Mouse (Mus musculus): ENCODE results near the gene Slc26a1. TPM values are rescaled to one million over a fixed set of nuclear protein-coding genes. Genes with fewer than 3 reads are reported as not detected.
"Not testable (repeated sequence)": the region's sequence is repeated elsewhere in the genome, so short reads cannot be mapped to it uniquely, and the experiment has no call there.

Gene Slc26a1
- total RNA-seq, 2 experiments from 2014 or later = 1.7 to 4.6 TPM

GRCm38 (mm10) chr5:108659698-108660631 is 15.4 kb downstream of the Slc26a1 start, which contains the start of gene Idua:
Gene Idua, plus strand, starts transcription at chr5:108660331.
- peak; percentile 52 for ATAC-seq (replicated peaks; ENCODE audit: low FRiP score, poor library complexity, severe bottlenecking)

GRCm38 (mm10) chr5:108658611-108659010 is 16.8 kb downstream of the Slc26a1 start:
- no peak for ATAC-seq (replicated peaks; ENCODE audit: low FRiP score, poor library complexity, severe bottlenecking)

GRCm38 (mm10) chr5:108657406-108657805 is 18.0 kb downstream of the Slc26a1 start:
- no peak for ATAC-seq (replicated peaks; ENCODE audit: low FRiP score, poor library complexity, severe bottlenecking)

DNA sequence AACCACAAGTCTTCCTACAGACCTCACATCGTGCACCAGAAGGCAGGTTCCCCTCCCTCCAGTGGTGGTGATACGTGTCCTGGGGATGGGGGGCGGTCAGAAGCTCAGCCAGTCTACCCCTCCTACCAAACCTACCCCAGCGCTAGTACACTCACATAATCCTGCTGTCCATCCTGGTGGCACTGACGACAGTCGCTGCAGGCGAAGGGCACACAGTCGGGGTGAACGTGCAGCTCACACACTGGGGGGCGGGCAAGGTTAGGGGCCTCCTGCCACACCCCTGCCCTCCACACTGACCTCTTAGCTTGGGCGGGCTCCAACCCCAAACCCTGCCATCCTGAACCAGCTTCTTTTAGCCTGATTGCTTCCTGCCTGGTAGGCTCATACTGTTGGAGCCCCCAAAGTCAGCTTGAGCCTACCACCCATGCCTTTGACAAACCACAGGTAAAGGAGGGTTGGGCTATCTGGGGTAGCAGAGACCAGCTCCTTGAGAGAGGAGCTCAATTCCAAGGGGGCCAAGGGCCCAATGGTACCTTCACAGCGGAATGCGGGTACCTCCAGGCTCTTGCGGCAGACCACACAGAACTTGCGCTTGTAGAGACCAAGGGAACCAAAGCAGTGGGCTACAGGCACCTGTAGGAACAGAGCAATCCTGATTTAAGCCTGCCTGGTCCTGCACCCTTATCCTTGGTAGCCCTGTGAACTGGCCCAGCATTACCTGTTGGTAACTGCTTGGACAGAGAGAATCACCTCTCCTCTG is 19.3 kb downstream of the Slc26a1 start:
- ATAC-seq (replicated peaks; ENCODE audit: low FRiP score, poor library complexity, severe bottlenecking) = no peak

- ATAC-seq (replicated peaks; ENCODE audit: low FRiP score, poor library complexity, severe bottlenecking) = no peak
Measured at GRCm38 (mm10) chr5:108655381-108655780, 20.0 kb downstream of the Slc26a1 start.

GRCm38 (mm10) chr5:108654444-108654990 is 20.9 kb downstream of the Slc26a1 start:
- no peak for ATAC-seq (replicated peaks; ENCODE audit: low FRiP score, poor library complexity, severe bottlenecking)

- no peak for ATAC-seq (replicated peaks; ENCODE audit: low FRiP score, poor library complexity, severe bottlenecking)
Measured at GRCm38 (mm10) chr5:108653341-108653740, 22.0 kb downstream of the Slc26a1 start.

GRCm38 (mm10) chr5:108651823-108652222 is 23.5 kb downstream of the Slc26a1 start:
- peak; percentile 69 for ATAC-seq (replicated peaks; ENCODE audit: low FRiP score, poor library complexity, severe bottlenecking)

DNA sequence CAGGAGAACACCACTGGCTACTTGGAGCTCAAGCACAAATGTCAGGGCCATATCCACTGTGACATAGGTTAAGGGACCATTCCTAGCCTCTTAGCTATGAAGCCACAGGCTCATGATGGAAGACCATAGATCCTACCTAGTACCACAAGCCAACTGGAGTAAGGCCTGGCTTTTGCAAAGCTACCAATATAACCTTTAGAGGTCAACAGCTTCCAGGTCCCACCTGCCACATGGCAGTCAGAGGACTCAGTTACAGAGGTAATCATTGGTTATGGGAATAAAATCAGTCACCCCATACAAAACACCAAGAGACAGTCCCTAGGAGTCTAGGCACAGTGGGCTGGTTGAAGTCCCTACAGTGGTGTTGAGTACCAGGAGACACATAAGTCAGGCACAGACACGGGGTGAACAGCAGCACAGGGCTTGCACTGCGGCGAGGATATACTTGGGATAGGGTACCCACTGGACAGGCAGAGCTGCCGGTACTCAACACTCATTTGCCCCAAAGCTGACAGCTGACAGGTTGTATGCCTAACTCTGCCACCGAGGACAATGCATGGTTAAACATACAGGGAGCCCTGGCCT is 24.1 kb downstream of the Slc26a1 start:
- no peak for ATAC-seq (replicated peaks; ENCODE audit: low FRiP score, poor library complexity, severe bottlenecking)

DNA sequence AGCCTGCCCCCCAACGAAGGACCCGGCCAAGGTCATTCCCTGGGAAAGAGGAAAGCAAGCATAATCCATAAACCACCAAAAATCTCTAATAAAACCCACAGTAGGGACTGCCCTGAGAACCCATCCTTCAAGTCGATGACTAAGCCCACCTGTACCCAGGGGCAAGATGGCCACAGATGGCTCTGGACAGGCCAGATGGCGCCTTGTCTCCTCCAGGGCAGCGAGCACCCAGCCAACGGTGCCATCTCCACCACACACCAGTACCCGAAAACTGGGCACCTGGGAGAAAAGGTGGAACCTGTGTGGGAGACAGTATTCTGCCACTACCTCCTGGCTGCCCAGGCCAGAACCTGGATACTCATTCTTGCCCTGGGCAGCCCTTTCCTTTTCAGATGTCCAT is 25.0 kb downstream of the Slc26a1 start:
- ATAC-seq (replicated peaks; ENCODE audit: low FRiP score, poor library complexity, severe bottlenecking) = no peak

- ATAC-seq (replicated peaks; ENCODE audit: low FRiP score, poor library complexity, severe bottlenecking) = no peak
Measured at GRCm38 (mm10) chr5:108648937-108649576, 26.3 kb downstream of the Slc26a1 start.

GRCm38 (mm10) chr5:108647820-108648465 is 27.4 kb downstream of the Slc26a1 start:
- ATAC-seq (replicated peaks; ENCODE audit: low FRiP score, poor library complexity, severe bottlenecking) = no peak

- ATAC-seq (replicated peaks; ENCODE audit: low FRiP score, poor library complexity, severe bottlenecking) = no peak
Measured at GRCm38 (mm10) chr5:108647311-108647710, 28.1 kb downstream of the Slc26a1 start.

DNA sequence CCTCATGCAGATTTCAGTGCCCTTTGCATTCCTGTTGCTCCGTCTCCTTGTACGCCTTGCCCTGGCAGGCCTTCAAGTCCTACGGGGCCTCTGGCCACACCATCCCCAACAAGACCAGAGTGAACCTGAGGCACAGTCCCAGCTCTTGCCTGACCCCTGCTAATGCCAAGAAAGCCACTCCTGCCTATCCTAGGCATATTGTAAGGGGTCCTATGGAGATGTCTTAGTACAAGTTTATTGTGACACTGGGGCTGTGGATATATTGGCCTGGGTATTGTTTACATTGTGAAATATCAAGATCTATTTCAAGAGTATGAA is 29.1 kb downstream of the Slc26a1 start:
- no peak for ATAC-seq (replicated peaks; ENCODE audit: low FRiP score, poor library complexity, severe bottlenecking)

DNA sequence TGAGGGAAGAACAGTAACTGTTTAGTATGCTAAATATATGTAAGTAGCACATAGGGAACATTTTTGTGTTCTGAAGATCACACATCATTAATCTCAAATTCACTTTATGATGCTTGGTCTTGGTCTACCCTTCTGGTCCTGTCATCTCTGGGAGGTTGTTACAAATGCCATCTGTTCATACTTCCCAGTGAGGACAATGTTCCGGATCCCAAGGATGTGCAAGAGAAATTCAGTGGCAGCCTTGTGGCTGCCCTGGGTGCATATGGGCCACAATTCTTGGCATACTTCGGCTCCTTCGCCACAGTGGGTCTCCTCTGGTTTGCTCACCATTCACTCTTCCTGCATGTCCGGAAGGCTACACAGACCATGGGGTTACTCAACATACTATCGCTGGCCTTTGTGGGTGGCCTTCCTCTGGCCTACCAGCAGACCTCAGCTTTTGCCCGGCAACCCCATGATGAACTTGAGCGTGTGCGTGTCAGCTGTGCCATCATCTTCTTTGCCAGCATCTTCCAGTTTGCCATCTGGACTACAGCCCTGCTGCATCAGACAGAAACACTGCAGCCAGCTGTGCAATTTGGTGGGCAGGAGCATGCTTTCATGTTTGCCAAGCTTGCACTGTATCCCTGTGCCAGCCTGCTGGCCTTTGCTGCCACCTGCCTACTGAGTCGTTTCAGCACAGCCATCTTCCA is 29.6 kb downstream of the Slc26a1 start:
- no peak for ATAC-seq (replicated peaks; ENCODE audit: low FRiP score, poor library complexity, severe bottlenecking)

DNA sequence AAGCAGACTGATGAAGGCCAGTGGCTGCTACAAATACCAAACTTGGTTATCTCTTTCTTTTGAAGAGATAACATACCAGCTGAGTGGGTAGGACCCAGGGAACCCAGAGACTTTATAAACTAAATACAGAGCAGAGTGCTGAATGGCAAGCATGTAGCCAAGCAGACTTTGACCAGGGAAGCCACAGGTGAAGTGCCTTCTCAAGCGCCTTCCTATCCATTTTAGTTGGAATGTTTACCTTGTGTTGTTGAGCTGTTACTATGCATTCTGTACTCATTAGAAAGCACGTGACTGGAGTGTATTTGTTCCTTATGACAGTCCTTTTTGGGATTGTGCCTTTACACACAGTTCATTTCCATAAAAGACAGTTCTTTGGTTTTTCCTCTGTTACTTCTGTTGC is 31.7 kb downstream of the Slc26a1 start:
- ATAC-seq (replicated peaks; ENCODE audit: low FRiP score, poor library complexity, severe bottlenecking) = no peak

DNA sequence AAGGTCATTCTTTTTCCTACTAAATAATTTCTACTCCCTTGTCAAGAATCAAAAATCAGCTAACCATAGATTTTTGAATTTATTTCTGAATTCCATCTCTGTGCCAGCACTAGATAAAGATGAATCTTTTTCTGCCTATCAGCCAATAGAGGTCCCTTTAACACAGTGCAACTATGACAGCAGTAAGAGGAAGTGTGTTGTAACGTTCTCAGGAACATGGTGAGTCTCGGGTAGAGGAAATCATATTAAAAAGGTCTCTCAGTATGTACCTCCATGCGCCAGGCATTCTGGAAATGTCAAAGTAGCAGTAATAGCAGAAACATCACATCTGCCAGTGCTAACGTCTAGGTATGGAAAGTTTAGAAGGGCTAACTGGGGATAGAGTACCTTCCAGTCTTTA is 39.2 kb downstream of the Slc26a1 start:
- ATAC-seq (replicated peaks; ENCODE audit: low FRiP score, poor library complexity, severe bottlenecking) = no peak

- ATAC-seq (replicated peaks; ENCODE audit: low FRiP score, poor library complexity, severe bottlenecking) = not testable (repeated sequence)
Measured at GRCm38 (mm10) chr5:108634088-108634487, 41.3 kb downstream of the Slc26a1 start.

- no peak for ATAC-seq (replicated peaks; ENCODE audit: low FRiP score, poor library complexity, severe bottlenecking)
Measured at GRCm38 (mm10) chr5:108633676-108634075, 41.7 kb downstream of the Slc26a1 start.

Measured in erythroid progenitor cell, adult 5-6 weeks (primary cell).